Mouse (Mus musculus): Measurements from ENCODE around the gene Gpd1l. TPM values are rescaled to one million over a fixed set of nuclear protein-coding genes. Genes with fewer than 3 reads are reported as not detected.

Gpd1l gene
- polyA plus RNA-seq, 1 experiment from 2014 or later = 11.2 TPM

Other genes starting within 250 kb of the Gpd1l start
- 76.1 and 84.0 TPM in 2 replicates for gene Dync1li1, start 245.2 kb downstream of the Gpd1l start, polyA plus RNA-seq (2014; fragmentation: Nextera tagmentation; extraction: Ambion mirVana)
- 26.9 and 27.2 TPM in 2 replicates for gene Cmtm6, start 202.9 kb downstream of the Gpd1l start, polyA plus RNA-seq (2014; fragmentation: Nextera tagmentation; extraction: Ambion mirVana)
- 50.6 and 63.5 TPM in 2 replicates for gene Cmtm7, start 152.1 kb downstream of the Gpd1l start, polyA plus RNA-seq (2014; fragmentation: Nextera tagmentation; extraction: Ambion mirVana)
- gene Cmtm8, start 89.8 kb downstream of the Gpd1l start, polyA plus RNA-seq (2014; fragmentation: Nextera tagmentation; extraction: Ambion mirVana) = 19.1 and 21.2 TPM in 2 replicates
- 1.0 and 1.6 TPM in 2 replicates for gene Osbpl10, start 44.6 kb upstream of the Gpd1l start, polyA plus RNA-seq (2014; fragmentation: Nextera tagmentation; extraction: Ambion mirVana)
- 318 and 355 TPM in 2 replicates for gene Rps27rt, start 48.8 kb upstream of the Gpd1l start, polyA plus RNA-seq (2014; fragmentation: Nextera tagmentation; extraction: Ambion mirVana)

All from forebrain, embryonic 11.5 days (tissue).